Comparison of ENCODE assay signal across 8 mouse cellular contexts in the genomic region with DNA sequence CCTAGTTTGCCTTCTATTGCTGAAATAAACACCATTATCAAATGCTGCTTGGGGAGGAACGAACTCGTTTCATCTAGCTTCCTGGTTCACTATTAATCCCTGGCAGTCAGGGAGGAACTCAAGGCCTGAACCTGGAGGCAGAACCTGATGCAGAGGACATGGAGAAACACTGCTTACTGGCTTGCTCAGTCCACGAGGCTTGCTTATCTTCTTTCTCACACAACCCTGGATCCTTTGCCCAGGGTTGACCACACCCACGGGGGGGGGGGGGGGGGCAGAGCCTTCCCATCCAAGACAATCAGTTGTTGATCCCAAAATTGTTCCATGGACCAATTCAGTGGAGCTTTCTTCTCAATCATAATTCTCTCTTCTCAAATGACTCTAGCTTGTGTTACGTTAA. TPM values are rescaled to one million over a fixed set of nuclear protein-coding genes. Genes with fewer than 3 reads are reported as not detected.
A peak's percentile ranks its signal among the peaks of the same experiment; 100 is the strongest.
DNase-seq lines count a peak whose midpoint lies in the region; ATAC-seq and TF ChIP-seq lines count a peak whose summit lies in the region.

No protein-coding gene starts in this region.

- ATAC-seq in megakaryocyte, adult 5-6 weeks (ENCODE audit: poor library complexity, severe bottlenecking): no peak
- no peak for ATAC-seq in limb, embryonic 13.5 days (ENCODE audit: low FRiP score, low read depth)
- ATAC-seq in neural tube, embryonic 14.5 days (ENCODE audit: low read depth): no peak

- no peak overlapping the region for H3K4me3 ChIP-seq in heart, adult 2 months
- H3K4me3 ChIP-seq in megakaryocyte, embryonic 14.5 days (replicated peaks): peak overlapping the region; percentile 30
- peak overlapping the region; percentile 32; the same call in 1 of the 2 replicates for H3K4me3 ChIP-seq in limb, embryonic 13.5 days
- no peak overlapping the region for H3K4me3 ChIP-seq in neural tube, embryonic 14.5 days (ENCODE audit: low read depth, low read length)
- no peak overlapping the region for H3K4me3 ChIP-seq in gastrocnemius, adult 2 months

- H3K9me3 ChIP-seq in megakaryocyte, embryonic 14.5 days: no peaks in the 10 kb centered on the region
- H3K9me3 ChIP-seq in limb, embryonic 13.5 days: no peaks in the 10 kb centered on the region
- H3K9me3 ChIP-seq in neural tube, embryonic 14.5 days (ENCODE audit: control insufficient read depth, low read length): no peaks in the 10 kb centered on the region

- intact Hi-C loops in heart, adult 2 months (cut with DNase I): no loop called here
- intact Hi-C loops in heart, postnatal 36 days (cut with DNase I): loop anchor here (10.0 kb wide), 1 partner anchor 262 kb away; a partner anchor contains a TSS
- intact Hi-C loops in gastrocnemius, adult 2 months (cut with DNase I): loop anchor here (2.0 to 10.0 kb wide), 2 partner anchors 116 to 222 kb away; no protein-coding TSS in a partner anchor

- H3K4me2 ChIP-seq in limb, embryonic 13.5 days (replicated peaks): peak overlapping the region; percentile 53
- H3K4me2 ChIP-seq in neural tube, embryonic 14.5 days (ENCODE audit: low read depth, low read length): peak overlapping the region; percentile 41; the same call in 1 of the 2 replicates

- no peaks in the 10 kb centered on the region for H3K27me3 ChIP-seq in heart, adult 2 months (ENCODE audit: control insufficient read depth, insufficient read depth, low read length)
- peaks cover 2% of the 10 kb centered on the region for H3K27me3 ChIP-seq in megakaryocyte, embryonic 14.5 days (replicated peaks)
- no peaks in the 10 kb centered on the region for H3K27me3 ChIP-seq in limb, embryonic 13.5 days
- H3K27me3 ChIP-seq in neural tube, embryonic 14.5 days (ENCODE audit: control insufficient read depth, insufficient read depth, low read length): no peaks in the 10 kb centered on the region

- no peaks in the 10 kb centered on the region for H3K79me2 ChIP-seq in heart, adult 2 months (replicated peaks; ENCODE audit: control insufficient read depth, insufficient read depth, low read length)

- WGBS in heart, adult 2 months: 38% methylated on average over 5 of the region's 5 CpGs
- 41% methylated on average over 5 of the region's 5 CpGs for WGBS in limb, embryonic 13.5 days
- 60% methylated on average over 5 of the region's 5 CpGs for WGBS in neural tube, embryonic 14.5 days

- H3K36me3 ChIP-seq in heart, adult 2 months (ENCODE audit: control insufficient read depth, insufficient read depth, low read length): no peaks in the 10 kb centered on the region
- H3K36me3 ChIP-seq in megakaryocyte, embryonic 14.5 days (replicated peaks; ENCODE audit: low read length): no peaks in the 10 kb centered on the region
- H3K36me3 ChIP-seq in limb, embryonic 13.5 days: no peaks in the 10 kb centered on the region
- H3K36me3 ChIP-seq in neural tube, embryonic 14.5 days (ENCODE audit: control insufficient read depth, insufficient read depth, low read length): no peaks in the 10 kb centered on the region

- H3K4me1 ChIP-seq in heart, adult 2 months (ENCODE audit: control insufficient read depth, insufficient read depth, low read length): peaks cover 3% of the 10 kb centered on the region; the same call in 1 of the 2 replicates
- peaks cover 17% of the 10 kb centered on the region for H3K4me1 ChIP-seq in megakaryocyte, embryonic 14.5 days
- no peaks in the 10 kb centered on the region for H3K4me1 ChIP-seq in limb, embryonic 13.5 days
- no peaks in the 10 kb centered on the region for H3K4me1 ChIP-seq in neural tube, embryonic 14.5 days (ENCODE audit: control insufficient read depth, insufficient read depth, low read length)

- no peak for DNase-seq in heart, adult 2 months
- no peak for DNase-seq in heart, postnatal 36 days
- no peak for DNase-seq in embryo, embryonic 10.5 days (ENCODE audit: low spot score)
- DNase-seq in gastrocnemius, adult 2 months: no peak

- H3K27ac ChIP-seq in heart, adult 2 months: peak overlapping the region; percentile 64; the same call in 1 of the 2 replicates
- no peak overlapping the region for H3K27ac ChIP-seq in limb, embryonic 13.5 days
- no peak overlapping the region for H3K27ac ChIP-seq in neural tube, embryonic 14.5 days (ENCODE audit: low read depth, low read length)
- no peak overlapping the region for H3K27ac ChIP-seq in gastrocnemius, adult 2 months

- no peak overlapping the region for H3K9ac ChIP-seq in heart, adult 2 months (ENCODE audit: low read depth, low read length)
- H3K9ac ChIP-seq in limb, embryonic 13.5 days: no peak overlapping the region
- no peak overlapping the region for H3K9ac ChIP-seq in neural tube, embryonic 14.5 days (replicated peaks; ENCODE audit: low read depth, low read length)

- no peak for TF ChIP-seq POLR2A in heart, adult 2 months (IDR thresholded peaks at IDR 0.05; ENCODE audit: insufficient read depth, low read depth, low read length)

- no peak for TF ChIP-seq CTCF in heart, adult 2 months (IDR thresholded peaks at IDR 0.05)
- TF ChIP-seq CTCF in gastrocnemius, adult 2 months (IDR thresholded peaks at IDR 0.05): no peak

- TF ChIP-seq EP300 in heart, adult 2 months (IDR thresholded peaks at IDR 0.05; ENCODE audit: insufficient read depth, low read depth, low read length): no peak

RNA-seq across cellular contexts. Expression of a gene that starts 22.1 kb away (rescaled TPM):
- 1 to 10 TPM; 1.3 to 1.5 TPM for total RNA-seq in heart, adult 2 months (2021)
- 2.4 and 4.9 TPM in 2 replicates for polyA plus RNA-seq in heart, adult 2 months (2012; rRNA removed)
- 1 to 10 TPM; 2.0 to 3.5 TPM for total RNA-seq in heart, postnatal 36 days (2021)
- polyA plus RNA-seq in megakaryocyte, embryonic 14.5 days (2012; ENCODE audit: insufficient read depth, low replicate concordance): 1.2 TPM in 1 of 2 replicates, not detected in the other
- total RNA-seq in megakaryocyte, adult 5-6 weeks (2015): 7.5 and 13.0 TPM in 2 replicates
- total RNA-seq in megakaryocyte, adult 5-6 weeks (2017): 8.7 and 10.6 TPM in 2 replicates
- 0.60 and 0.88 TPM in 2 replicates for polyA plus RNA-seq in limb, embryonic 13.5 days (2015; fragmentation: Nextera tagmentation; extraction: Ambion mirVana)
- 0.21 TPM in 1 of 2 replicates, not detected in the other for polyA plus RNA-seq in neural tube, embryonic 14.5 days (2014; fragmentation: Nextera tagmentation; extraction: Ambion mirVana)
- under 1 TPM; 0.33 to 0.47 TPM for total RNA-seq in gastrocnemius, adult 2 months (2021)

RNA-seq across cellular contexts. Expression of a gene that starts 22.2 kb away (rescaled TPM):
- 1 to 10 TPM; 1.6 to 2.0 TPM for total RNA-seq in heart, adult 2 months (2021)
- 1.0 and 1.9 TPM in 2 replicates for polyA plus RNA-seq in heart, adult 2 months (2012; rRNA removed)
- total RNA-seq in heart, postnatal 36 days (2021): 1 to 10 TPM; 1.1 to 1.2 TPM
- polyA plus RNA-seq in megakaryocyte, embryonic 14.5 days (2012; ENCODE audit: insufficient read depth, low replicate concordance): 0.30 TPM in 1 of 2 replicates, not detected in the other
- 3.8 and 4.2 TPM in 2 replicates for total RNA-seq in megakaryocyte, adult 5-6 weeks (2015)
- 6.7 and 8.1 TPM in 2 replicates for total RNA-seq in megakaryocyte, adult 5-6 weeks (2017)
- 0.23 and 0.36 TPM in 2 replicates for polyA plus RNA-seq in limb, embryonic 13.5 days (2015; fragmentation: Nextera tagmentation; extraction: Ambion mirVana)
- 0.23 and 0.35 TPM in 2 replicates for polyA plus RNA-seq in neural tube, embryonic 14.5 days (2014; fragmentation: Nextera tagmentation; extraction: Ambion mirVana)
- total RNA-seq in gastrocnemius, adult 2 months (2021): under 1 TPM in 1 of 2 experiments, not detected in 1; 0.11 TPM

RNA-seq across cellular contexts. Expression of a gene that starts 55.0 kb away (rescaled TPM):
- 1 to 10 TPM; 1.2 to 1.4 TPM for total RNA-seq in heart, adult 2 months (2021)
- polyA plus RNA-seq in heart, adult 2 months (2012; rRNA removed): 0.90 and 2.4 TPM in 2 replicates
- total RNA-seq in heart, postnatal 36 days (2021): 1 to 10 TPM; 1.8 to 3.5 TPM
- 1.2 TPM in 1 of 2 replicates, not detected in the other for polyA plus RNA-seq in megakaryocyte, embryonic 14.5 days (2012; ENCODE audit: insufficient read depth, low replicate concordance)
- 4.7 and 5.1 TPM in 2 replicates for total RNA-seq in megakaryocyte, adult 5-6 weeks (2015)
- 4.2 and 5.1 TPM in 2 replicates for total RNA-seq in megakaryocyte, adult 5-6 weeks (2017)
- polyA plus RNA-seq in limb, embryonic 13.5 days (2015; fragmentation: Nextera tagmentation; extraction: Ambion mirVana): 0.70 and 0.78 TPM in 2 replicates
- polyA plus RNA-seq in neural tube, embryonic 14.5 days (2014; fragmentation: Nextera tagmentation; extraction: Ambion mirVana): 0.17 and 0.21 TPM in 2 replicates
- under 1 TPM; 0.56 to 0.95 TPM for total RNA-seq in gastrocnemius, adult 2 months (2021)

Comparison
In these comparisons a context has a peak if more than half of its experiments do, and no peak if none do; other contexts are left out.
1. H3K4me3 ChIP-seq: peak in megakaryocyte, embryonic 14.5 days (single experiment) and limb, embryonic 13.5 days (single experiment); none in heart, adult 2 months (single experiment), neural tube, embryonic 14.5 days (single experiment) and gastrocnemius, adult 2 months (single experiment).